Mouse (Mus musculus): ENCODE measurements around the gene Dtnb. TPM values are rescaled to one million over a fixed set of nuclear protein-coding genes. Genes with fewer than 3 reads are reported as not detected.

The Dtnb gene
- polyA plus RNA-seq, 1 experiment, result 60.7 TPM

DNA sequence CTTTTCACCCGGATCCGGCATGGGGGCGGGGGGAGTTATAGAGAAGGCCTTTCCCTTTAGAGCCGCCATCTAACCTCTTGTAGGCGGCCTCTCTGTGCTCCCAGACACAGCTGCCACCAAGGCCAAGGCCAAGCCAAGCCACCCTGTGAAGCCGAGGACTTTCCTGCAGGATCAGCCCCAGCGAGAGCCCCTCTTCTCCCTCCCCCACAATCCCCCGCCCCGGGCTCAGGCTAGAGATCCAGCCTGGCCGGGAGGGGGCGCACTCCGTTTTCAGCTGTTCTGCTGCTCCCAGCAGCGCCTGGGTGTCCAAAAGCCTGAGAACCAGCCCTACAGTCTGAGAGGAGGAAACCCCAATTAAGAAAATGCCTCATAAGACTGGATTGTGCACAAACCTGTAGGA, 21.9 kb upstream of the Dtnb start:
- Histone ChIP-seq H3K4me1 (replicated peaks; ENCODE audit: control insufficient read depth, insufficient read depth, low read length) (peaks cover 28% of the 10 kb centered on the region), H3K27ac (ENCODE audit: control insufficient read depth, insufficient read depth, low read length) (no peak overlapping the region), H3K4me3 (ENCODE audit: control insufficient read depth, insufficient read depth, low read length) (no peak overlapping the region), H3K36me3 (ENCODE audit: control insufficient read depth, insufficient read depth, low read length) (no peaks in the 10 kb centered on the region), H3K27me3 (ENCODE audit: control insufficient read depth, insufficient read depth, low read length) (no peaks in the 10 kb centered on the region)
- TF ChIP-seq POLR2A (IDR thresholded peaks at IDR 0.05; ENCODE audit: control insufficient read depth, extremely low read depth, insufficient read depth, low read length, poor library complexity) (no peak), CTCF (IDR thresholded peaks at IDR 0.05; ENCODE audit: borderline replicate concordance, control insufficient read depth, extremely low read depth, insufficient read depth, low read length, poor library complexity) (no peak)
- DNase-seq, result no peak
- 81% methylated on average over 13 of the region's 13 CpGs for WGBS

DNA sequence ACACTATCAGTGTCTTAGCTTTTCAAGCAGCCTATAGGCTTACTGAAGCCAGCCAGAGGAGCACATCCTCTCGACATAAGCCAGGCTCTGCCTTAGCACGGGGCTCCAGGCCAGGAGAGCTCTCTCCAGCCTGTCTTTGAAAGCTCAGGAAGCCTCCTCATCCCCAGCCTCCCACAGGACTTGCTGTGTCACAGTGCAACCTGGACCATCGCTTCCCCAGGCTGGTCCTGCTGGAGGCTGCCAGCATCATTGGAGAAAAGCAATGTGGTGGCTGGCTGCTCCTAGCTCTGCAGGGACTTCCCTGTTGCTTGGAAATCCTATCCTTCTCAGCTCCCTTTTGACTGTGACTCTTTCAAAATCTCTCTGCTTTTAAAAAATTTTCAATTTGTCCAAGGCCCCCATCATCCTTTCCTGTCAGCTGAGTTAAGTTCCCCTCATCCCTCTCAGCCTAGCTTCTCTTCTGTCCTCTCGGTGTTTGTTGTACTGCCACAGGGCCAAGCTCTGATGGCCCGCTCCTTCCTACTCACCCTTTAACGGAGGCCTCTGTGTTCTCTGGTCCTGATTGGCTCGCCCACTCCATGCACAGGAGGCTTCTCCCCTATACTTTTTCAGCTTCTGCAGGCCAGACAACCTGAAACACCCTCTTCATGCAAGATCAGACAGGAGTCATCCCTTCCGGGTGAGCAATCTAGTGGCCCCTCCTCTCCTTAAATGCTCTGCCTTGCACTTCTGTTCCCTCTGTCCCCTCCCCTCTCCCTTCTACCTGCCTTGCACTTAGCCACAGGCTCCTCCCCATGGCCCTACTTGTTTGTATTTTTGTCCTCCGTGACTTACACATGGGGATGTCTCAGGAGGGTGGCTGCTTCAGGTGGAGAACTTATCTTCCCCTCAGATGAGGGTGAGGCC, 14.5 kb upstream of the Dtnb start:
- H3K36me3 ChIP-seq (ENCODE audit: control insufficient read depth, insufficient read depth, low read length), result no peaks in the 10 kb centered on the region
- no peak overlapping the region for H3K27ac ChIP-seq (ENCODE audit: control insufficient read depth, insufficient read depth, low read length)
- no peak overlapping the region for H3K4me3 ChIP-seq (ENCODE audit: control insufficient read depth, insufficient read depth, low read length)
- DNase-seq, result no peak
- no peaks in the 10 kb centered on the region for H3K27me3 ChIP-seq (ENCODE audit: control insufficient read depth, insufficient read depth, low read length)
- TF ChIP-seq CTCF (IDR thresholded peaks at IDR 0.05; ENCODE audit: borderline replicate concordance, control insufficient read depth, extremely low read depth, insufficient read depth, low read length, poor library complexity) (no peak), POLR2A (IDR thresholded peaks at IDR 0.05; ENCODE audit: control insufficient read depth, extremely low read depth, insufficient read depth, low read length, poor library complexity) (no peak)
- WGBS, result 90% methylated on average over 9 of the region's 9 CpGs
- H3K4me1 ChIP-seq (replicated peaks; ENCODE audit: control insufficient read depth, insufficient read depth, low read length), result no peaks in the 10 kb centered on the region

DNA sequence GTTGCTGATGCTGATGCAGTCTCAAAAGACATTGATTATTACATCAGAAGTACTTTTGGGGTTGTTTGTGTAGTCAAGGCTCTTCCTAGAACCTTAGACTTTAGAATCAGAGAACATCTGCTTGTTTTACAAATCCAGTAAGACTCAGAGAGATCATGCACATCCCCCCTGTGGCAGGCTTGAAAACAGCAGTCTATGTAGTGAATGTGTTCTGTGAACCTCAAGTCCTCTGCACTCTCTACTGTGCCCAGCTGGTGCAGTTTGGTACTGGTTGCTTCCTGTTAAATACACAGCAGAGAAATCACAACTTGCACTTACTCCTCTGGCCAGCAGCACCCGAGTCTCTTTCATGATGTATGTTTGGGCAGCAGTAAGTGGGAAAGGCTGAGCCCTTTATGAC, 11.6 kb upstream of the Dtnb start:
- DNase-seq, result peak; percentile 85
- H3K27me3 ChIP-seq (ENCODE audit: control insufficient read depth, insufficient read depth, low read length), result no peaks in the 10 kb centered on the region
- WGBS, result 0% methylated on average over 1 of the region's 1 CpGs
- TF ChIP-seq POLR2A (IDR thresholded peaks at IDR 0.05; ENCODE audit: control insufficient read depth, extremely low read depth, insufficient read depth, low read length, poor library complexity), result no peak
- no peak for TF ChIP-seq CTCF (IDR thresholded peaks at IDR 0.05; ENCODE audit: borderline replicate concordance, control insufficient read depth, extremely low read depth, insufficient read depth, low read length, poor library complexity)
- H3K4me1 ChIP-seq (replicated peaks; ENCODE audit: control insufficient read depth, insufficient read depth, low read length), result no peaks in the 10 kb centered on the region
- H3K4me3 ChIP-seq (ENCODE audit: control insufficient read depth, insufficient read depth, low read length), result no peak overlapping the region
- no peaks in the 10 kb centered on the region for H3K36me3 ChIP-seq (ENCODE audit: control insufficient read depth, insufficient read depth, low read length)
- no peak overlapping the region for H3K27ac ChIP-seq (ENCODE audit: control insufficient read depth, insufficient read depth, low read length)

DNA sequence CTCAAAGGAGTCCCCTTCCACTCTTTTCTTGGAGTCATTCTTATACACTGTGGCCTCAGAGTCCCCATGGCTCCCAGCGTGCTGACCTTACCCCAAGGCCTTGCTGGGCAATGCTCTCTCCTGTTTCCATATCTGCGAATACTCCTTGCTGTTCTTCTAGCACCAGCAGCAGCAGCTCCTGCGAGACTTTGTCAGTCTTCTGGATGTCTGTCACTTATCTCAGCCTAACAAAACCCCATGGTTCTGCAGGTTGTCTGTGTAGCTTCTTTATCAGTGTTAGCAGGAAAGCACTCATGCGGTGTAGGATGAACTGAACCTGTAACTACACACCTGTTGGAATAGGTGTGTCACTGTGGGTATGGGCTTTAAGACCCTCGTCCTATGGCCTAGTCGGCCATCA, 11.1 kb upstream of the Dtnb start:
- no peak for DNase-seq
- no peaks in the 10 kb centered on the region for H3K4me1 ChIP-seq (replicated peaks; ENCODE audit: control insufficient read depth, insufficient read depth, low read length)
- WGBS, result 97% methylated on average over 6 of the region's 6 CpGs
- TF ChIP-seq POLR2A (IDR thresholded peaks at IDR 0.05; ENCODE audit: control insufficient read depth, extremely low read depth, insufficient read depth, low read length, poor library complexity) (no peak), CTCF (IDR thresholded peaks at IDR 0.05; ENCODE audit: borderline replicate concordance, control insufficient read depth, extremely low read depth, insufficient read depth, low read length, poor library complexity) (no peak)
- no peak overlapping the region for H3K4me3 ChIP-seq (ENCODE audit: control insufficient read depth, insufficient read depth, low read length)
- H3K27ac ChIP-seq (ENCODE audit: control insufficient read depth, insufficient read depth, low read length), result no peak overlapping the region
- H3K27me3 ChIP-seq (ENCODE audit: control insufficient read depth, insufficient read depth, low read length), result no peaks in the 10 kb centered on the region
- no peaks in the 10 kb centered on the region for H3K36me3 ChIP-seq (ENCODE audit: control insufficient read depth, insufficient read depth, low read length)

DNA sequence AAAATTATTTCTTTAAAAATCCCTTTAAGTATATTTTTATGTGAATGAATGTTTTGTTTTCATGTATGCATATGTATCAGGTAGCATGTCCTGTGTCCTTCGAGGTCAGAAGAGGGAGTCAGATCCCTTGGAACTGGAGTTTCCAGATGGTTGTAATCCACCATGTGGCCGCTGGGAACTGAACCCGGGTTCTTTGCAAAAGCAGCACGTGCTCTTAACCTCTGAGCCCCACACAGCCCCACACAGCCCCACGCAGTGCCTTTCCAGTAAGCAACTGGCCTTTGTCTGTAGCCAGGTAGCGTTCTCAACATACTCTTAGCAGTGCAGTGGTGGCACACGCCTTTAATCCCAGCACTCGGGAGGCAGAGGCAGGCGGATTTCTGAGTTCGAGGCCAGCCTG, 9.4 kb upstream of the Dtnb start:
- Histone ChIP-seq H3K27ac (ENCODE audit: control insufficient read depth, insufficient read depth, low read length) (no peak overlapping the region), H3K27me3 (ENCODE audit: control insufficient read depth, insufficient read depth, low read length) (no peaks in the 10 kb centered on the region), H3K4me3 (ENCODE audit: control insufficient read depth, insufficient read depth, low read length) (no peak overlapping the region), H3K4me1 (replicated peaks; ENCODE audit: control insufficient read depth, insufficient read depth, low read length) (no peaks in the 10 kb centered on the region), H3K36me3 (ENCODE audit: control insufficient read depth, insufficient read depth, low read length) (no peaks in the 10 kb centered on the region)
- no peak for DNase-seq
- TF ChIP-seq CTCF (IDR thresholded peaks at IDR 0.05; ENCODE audit: borderline replicate concordance, control insufficient read depth, extremely low read depth, insufficient read depth, low read length, poor library complexity) (no peak), POLR2A (IDR thresholded peaks at IDR 0.05; ENCODE audit: control insufficient read depth, extremely low read depth, insufficient read depth, low read length, poor library complexity) (no peak)
- WGBS, result 95% methylated on average over 10 of the region's 10 CpGs

DNA sequence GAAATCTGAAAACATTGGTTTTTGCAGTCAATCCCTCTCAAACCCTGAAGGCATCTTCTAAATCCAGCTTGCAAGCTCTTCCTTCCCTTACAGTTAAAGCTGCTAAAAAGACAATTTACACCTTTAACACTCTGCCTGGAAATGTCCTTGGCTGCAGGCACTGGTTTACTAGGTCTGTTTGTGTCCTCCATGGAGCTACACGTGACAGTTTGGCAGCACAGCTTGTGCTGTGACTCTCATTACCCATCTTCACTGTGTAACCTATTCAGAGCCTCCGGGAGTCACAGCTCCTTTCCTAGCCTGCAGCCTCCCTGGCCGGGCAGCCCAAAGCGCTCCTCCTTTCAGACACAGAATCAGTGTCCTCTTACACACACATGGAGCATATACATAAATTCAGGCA, 8.5 kb upstream of the Dtnb start:
- no peaks in the 10 kb centered on the region for H3K36me3 ChIP-seq (ENCODE audit: control insufficient read depth, insufficient read depth, low read length)
- no peak overlapping the region for H3K27ac ChIP-seq (ENCODE audit: control insufficient read depth, insufficient read depth, low read length)
- H3K27me3 ChIP-seq (ENCODE audit: control insufficient read depth, insufficient read depth, low read length), result no peaks in the 10 kb centered on the region
- WGBS, result 94% methylated on average over 4 of the region's 4 CpGs
- TF ChIP-seq CTCF (IDR thresholded peaks at IDR 0.05; ENCODE audit: borderline replicate concordance, control insufficient read depth, extremely low read depth, insufficient read depth, low read length, poor library complexity) (no peak), POLR2A (IDR thresholded peaks at IDR 0.05; ENCODE audit: control insufficient read depth, extremely low read depth, insufficient read depth, low read length, poor library complexity) (no peak)
- no peak for DNase-seq
- H3K4me3 ChIP-seq (ENCODE audit: control insufficient read depth, insufficient read depth, low read length), result no peak overlapping the region
- no peaks in the 10 kb centered on the region for H3K4me1 ChIP-seq (replicated peaks; ENCODE audit: control insufficient read depth, insufficient read depth, low read length)
